Mouse (Mus musculus) midbrain, postnatal 0 days (tissue): ENCODE measurements around the gene Adat1. TPM values are rescaled to one million over a fixed set of nuclear protein-coding genes. Genes with fewer than 3 reads are reported as not detected.

Experiments used
- ATAC-seq: fragments of 200-750 bp; cut with Nextera tagmentation; 2 replicates; pipeline ENCODE4 v1.8.0; 2017; ENCODE audit warnings: moderate number of reproducible peaks, mild to moderate bottlenecking, moderate TSS enrichment, moderate library complexity; ENCODE audit not compliant: low FRiP score
- DNase-seq: peaks from one replicate; pipeline ENCODE4 v3.0.0-alpha.2; 2015; ENCODE audit warnings: low spot score
- H3K27ac ChIP-seq: fragments of 300-500 bp; sonication (generic); 2 replicates; pipeline ENCODE4 v1.5.1; 2014; ENCODE audit warnings: low read depth, mild to moderate bottlenecking, low read length, mixed read lengths
- H3K27me3 ChIP-seq: fragments of 300-500 bp; sonication (generic); 2 replicates; pipeline ENCODE4 v1.6.1; 2014; ENCODE audit warnings: low read length, control low read depth, mixed read lengths; ENCODE audit not compliant: insufficient read depth
- H3K36me3 ChIP-seq: fragments of 300-500 bp; sonication (generic); 2 replicates; pipeline ENCODE4 v1.6.1; 2014; ENCODE audit warnings: low read length, control low read depth, mixed read lengths; ENCODE audit not compliant: insufficient read depth
- H3K4me1 ChIP-seq: fragments of 300-500 bp; sonication (generic); 2 replicates; pipeline ENCODE4 v1.6.1; 2014; ENCODE audit warnings: mild to moderate bottlenecking, control low read depth, antibody characterized with exemption, low read length, mixed read lengths; ENCODE audit not compliant: insufficient read depth
- H3K4me2 ChIP-seq: fragments of 300-500 bp; sonication (generic); 2 replicates; pipeline ENCODE4 v1.6.1; 2014; ENCODE audit warnings: low read depth, mild to moderate bottlenecking, low read length, mixed read lengths; ENCODE audit not compliant: poor library complexity, severe bottlenecking
- H3K4me3 ChIP-seq: fragments of 300-500 bp; sonication (generic); 2 replicates; pipeline ENCODE4 v1.5.1; 2014; ENCODE audit warnings: low read depth, mild to moderate bottlenecking, low read length, moderate library complexity
- H3K9ac ChIP-seq: fragments of 300-500 bp; sonication (generic); replicated peaks from 2 replicates; pipeline ENCODE4 v1.6.1; 2014; ENCODE audit warnings: mild to moderate bottlenecking, low read length, moderate library complexity, mixed read lengths; ENCODE audit not compliant: poor library complexity, severe bottlenecking
- H3K9me3 ChIP-seq: fragments of 300-500 bp; sonication (generic); 2 replicates; pipeline ENCODE4 v1.6.1; 2016; ENCODE audit warnings: low read length, control low read depth
- CTCF ChIP-seq: IDR thresholded peaks from 2 replicates; pipeline ENCODE4 v1.5.1; 2016; ENCODE audit warnings: antibody characterized with exemption, mild to moderate bottlenecking
- WGBS: fragments of 180-500 bp; shearing (Covaris S2); extraction: QIAGEN DNeasy Blood & Tissue Kit; methylation state at CpG from one replicate; pipeline ENCODE4 v1.1.7; 2014; 5-methylcytosine and 5-hydroxymethylcytosine counted together
- polyA plus RNA-seq: library from polyadenylated mRNA; unstranded; fragments of >200 nt; fragmentation: Nextera tagmentation; extraction: Ambion mirVana; gene quantifications from 2 replicates; pipeline ENCODE4 v1.2.1, GENCODE M21; 2015
- total RNA-seq: library from RNA; depleted of rRNA; stranded (reverse); fragments of >200 nt; gene quantifications from 2 replicates; pipeline ENCODE4 v1.2.3, GENCODE M21; 2014

Adat1 gene
- total and polyA plus RNA-seq, 2 experiments from 2014 or later: 4.7 to 5.2 TPM

DNA sequence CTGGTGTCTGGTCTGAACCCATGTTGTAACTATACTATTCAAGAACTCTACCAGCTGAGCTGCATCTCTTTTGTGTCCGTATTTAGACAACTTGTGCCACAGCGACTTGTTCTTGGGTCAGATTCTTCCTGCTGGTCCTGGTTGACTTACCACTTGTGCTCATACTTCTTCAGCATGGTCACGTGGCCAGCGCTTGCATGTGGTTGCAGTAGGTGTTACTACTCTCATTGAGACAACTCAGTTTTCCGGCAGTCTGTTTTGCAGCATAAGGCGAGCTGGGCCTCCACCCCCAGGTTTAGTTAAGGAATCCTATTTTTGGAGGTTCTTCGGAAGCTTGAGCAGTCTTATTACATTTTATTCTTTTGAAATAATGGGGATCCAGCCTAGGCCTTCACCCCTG, 40.8 kb downstream of the Adat1 start:
- H3K27me3 ChIP-seq: no peaks in the 10 kb centered on the region
- no peaks in the 10 kb centered on the region for H3K9me3 ChIP-seq
- H3K4me2 ChIP-seq: no peak overlapping the region
- no peak for ATAC-seq
- H3K4me1 ChIP-seq: no peaks in the 10 kb centered on the region
- no peak overlapping the region for H3K27ac ChIP-seq
- 97% methylated on average over 7 of the region's 7 CpGs for WGBS
- TF ChIP-seq CTCF: no peak
- H3K36me3 ChIP-seq: peaks cover 38% of the 10 kb centered on the region
- no peak overlapping the region for H3K9ac ChIP-seq
- no peak overlapping the region for H3K4me3 ChIP-seq
- DNase-seq: no peak

DNA sequence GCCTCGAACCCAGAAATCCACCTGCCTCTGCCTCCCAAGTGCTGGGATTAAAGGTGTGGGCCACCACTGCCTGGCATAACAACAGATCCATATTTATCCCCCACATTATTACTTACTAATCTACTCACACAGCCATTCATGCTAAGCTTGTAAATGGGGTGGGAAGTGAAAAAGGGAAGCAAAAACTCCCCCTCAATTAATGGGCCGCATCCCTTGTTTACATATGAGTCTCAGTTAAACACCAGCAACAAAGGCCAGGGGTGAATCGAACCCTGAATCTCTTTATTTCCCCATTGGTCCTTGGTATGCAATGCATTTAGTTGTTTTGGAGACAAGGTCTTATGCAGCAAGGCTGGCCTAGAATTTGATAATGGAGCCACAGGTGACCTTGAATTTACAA, 41.3 kb downstream of the Adat1 start:
- H3K9me3 ChIP-seq: no peaks in the 10 kb centered on the region

DNA sequence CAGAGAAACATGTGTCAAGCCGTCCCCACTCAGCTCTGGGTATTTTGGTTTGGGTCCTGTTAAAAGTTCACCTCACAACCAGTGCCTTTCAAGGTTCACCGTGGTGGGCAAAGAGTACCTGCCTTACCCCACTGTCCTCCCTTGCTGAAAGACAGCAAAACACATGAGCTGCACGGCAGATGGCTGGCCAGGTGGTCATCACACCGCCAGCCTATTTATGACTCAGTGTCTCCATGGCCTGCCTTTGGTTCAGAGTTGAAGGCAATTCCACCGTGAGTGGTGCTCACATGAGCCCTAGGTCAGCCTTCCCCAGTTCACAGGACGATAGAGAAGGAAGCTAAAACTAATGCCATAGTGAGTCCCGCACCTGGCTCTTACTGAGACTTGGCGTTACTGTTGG, 44.1 kb downstream of the Adat1 start:
- Histone ChIP-seq H3K27me3 (no peaks in the 10 kb centered on the region), H3K4me3 (no peak overlapping the region), H3K36me3 (peaks cover 41% of the 10 kb centered on the region), H3K4me2 (no peak overlapping the region), H3K9me3 (no peaks in the 10 kb centered on the region), H3K9ac (no peak overlapping the region), H3K4me1 (no peaks in the 10 kb centered on the region), H3K27ac (no peak overlapping the region)
- ATAC-seq: no peak
- DNase-seq: no peak
- no peak for TF ChIP-seq CTCF
- 94% methylated on average over 8 of the region's 8 CpGs for WGBS

More for the DNA sequence above, 41.3 kb downstream of the Adat1 start:
- ATAC-seq (no peak), DNase-seq (no peak)
- no peak overlapping the region for H3K4me3 ChIP-seq
- H3K9ac ChIP-seq: no peak overlapping the region
- H3K4me1 ChIP-seq: no peaks in the 10 kb centered on the region
- H3K4me2 ChIP-seq: no peak overlapping the region
- 92% methylated on average over 3 of the region's 3 CpGs for WGBS
- no peak for TF ChIP-seq CTCF
- no peak overlapping the region for H3K27ac ChIP-seq
- H3K36me3 ChIP-seq: peaks cover 42% of the 10 kb centered on the region
- H3K27me3 ChIP-seq: no peaks in the 10 kb centered on the region

DNA sequence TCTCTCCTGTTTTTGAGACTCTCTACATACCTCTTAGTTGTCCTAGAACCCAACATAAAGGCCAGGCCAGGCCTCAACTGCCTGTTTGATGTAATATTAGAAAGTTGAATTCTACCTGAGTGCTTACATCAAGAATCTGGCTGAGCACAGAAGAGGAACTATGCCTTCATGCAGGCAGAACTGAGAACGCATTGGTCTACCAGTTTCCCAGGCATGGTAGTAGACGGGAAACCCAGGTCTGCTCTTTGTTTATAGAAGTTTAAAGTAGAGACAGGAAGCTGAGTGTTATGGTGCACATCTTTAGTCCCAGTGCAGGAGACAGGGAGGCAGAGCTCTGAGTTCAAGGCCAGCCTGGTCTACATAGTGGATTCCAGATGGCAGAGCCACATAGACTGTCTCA, 45.0 kb downstream of the Adat1 start:
- Histone ChIP-seq H3K27ac (no peak overlapping the region), H3K36me3 (peaks cover 40% of the 10 kb centered on the region), H3K27me3 (no peaks in the 10 kb centered on the region), H3K9me3 (no peaks in the 10 kb centered on the region), H3K4me2 (no peak overlapping the region), H3K9ac (no peak overlapping the region), H3K4me3 (no peak overlapping the region), H3K4me1 (no peaks in the 10 kb centered on the region)
- no peak for ATAC-seq
- 90% methylated on average over 2 of the region's 2 CpGs for whole genome bisulfite sequencing
- DNase-seq: no peak
- TF ChIP-seq CTCF: no peak

DNA sequence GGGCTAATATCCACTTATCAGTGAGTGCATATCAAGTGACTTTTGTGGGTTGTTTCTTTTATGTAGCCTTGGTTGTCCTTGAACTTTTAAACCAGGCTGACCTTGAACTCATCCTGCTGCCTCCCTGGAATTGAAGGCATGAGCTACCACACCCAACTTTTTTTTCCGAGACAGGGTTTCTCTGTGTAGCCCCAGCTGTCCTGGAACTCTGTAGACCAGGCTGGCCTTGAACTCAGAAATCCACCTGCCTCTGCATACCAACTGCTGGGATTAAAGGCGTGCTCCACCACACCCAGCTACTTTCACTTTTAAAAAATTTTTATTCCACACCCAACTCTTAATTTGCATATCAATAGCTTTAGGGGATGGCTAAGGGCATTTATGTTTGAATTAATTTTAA, 48.6 kb downstream of the Adat1 start:
- no peak overlapping the region for H3K27ac ChIP-seq
- no peaks in the 10 kb centered on the region for H3K27me3 ChIP-seq
- WGBS: 89% methylated on average over 2 of the region's 2 CpGs
- H3K4me2 ChIP-seq: no peak overlapping the region
- H3K36me3 ChIP-seq: peaks cover 31% of the 10 kb centered on the region
- no peak overlapping the region for H3K9ac ChIP-seq
- no peak overlapping the region for H3K4me3 ChIP-seq
- DNase-seq: no peak
- H3K9me3 ChIP-seq: no peaks in the 10 kb centered on the region
- no peak for ATAC-seq
- TF ChIP-seq CTCF: no peak
- H3K4me1 ChIP-seq: peaks cover 7% of the 10 kb centered on the region

DNA sequence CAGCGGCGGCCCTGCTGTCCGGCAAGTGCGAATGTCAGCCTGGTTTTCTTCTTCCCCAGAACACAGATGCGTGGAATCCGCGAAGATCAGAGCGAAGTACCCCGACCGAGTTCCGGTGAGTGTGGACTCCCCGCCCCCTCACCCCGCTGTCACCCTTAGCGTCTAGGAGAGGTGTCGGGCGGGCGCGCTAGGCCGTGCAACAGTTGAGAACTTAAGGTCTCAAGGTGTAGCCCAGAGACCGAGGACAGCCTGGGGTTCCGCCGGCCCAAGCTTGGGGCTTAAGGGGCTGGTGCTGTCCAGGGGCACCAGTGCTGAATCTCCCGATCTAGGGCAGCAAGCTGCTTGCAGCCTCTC, 51.0 kb downstream of the Adat1 start:
- Histone ChIP-seq H3K4me3 (peak overlapping the region; percentile 91), H3K9me3 (no peaks in the 10 kb centered on the region), H3K36me3 (peaks cover 20% of the 10 kb centered on the region), H3K4me1 (peaks cover 7% of the 10 kb centered on the region), H3K27ac (0 out of 2 replicates have a peak overlapping the region, but pooled peaks have one; percentile 70), H3K9ac (peak overlapping the region; percentile 94), H3K27me3 (no peaks in the 10 kb centered on the region), H3K4me2 (peak overlapping the region; percentile 97)
- WGBS: 0% methylated on average over 23 of the region's 23 CpGs
- ATAC-seq (peak; percentile 24; the same call in 1 of the 2 replicates), DNase-seq (peak; percentile 9)
- TF ChIP-seq CTCF: no peak
